In genomic region chr3:9518936-9519335, GRCm38 (mm10) we compare ENCODE assay signal across 17 mouse cellular contexts.
DNase-seq lines count a peak whose midpoint lies in the region; ATAC-seq lines count a peak whose summit lies in the region.
"Had no signal": no experiment of that assay in that cellular context is flagged by ENCODE, and none has a peak within 500 bp of the region (broad histone marks: within the 10 kb centered on the region; RNA-seq: fewer than 3 reads in every experiment).

No protein-coding gene starts in this region.

- no peaks in the 10 kb centered on the region for H3K27me3 ChIP-seq in heart, embryonic 13.5 days (replicated peaks)
- no peaks in the 10 kb centered on the region for H3K27me3 ChIP-seq in lung, embryonic 16.5 days (ENCODE audit: control insufficient read depth, insufficient read depth, low read depth, low read length)
- H3K27me3 ChIP-seq in embryonic facial prominence, embryonic 14.5 days (replicated peaks; ENCODE audit: control insufficient read depth, insufficient read depth, low read length) = no peaks in the 10 kb centered on the region
- no peaks in the 10 kb centered on the region for H3K27me3 ChIP-seq in stomach, embryonic 16.5 days (ENCODE audit: control insufficient read depth, insufficient read depth, low read length)
- H3K27me3 ChIP-seq: liver, embryonic 15.5 days; neural tube, embryonic 12.5 days had no signal

- no peak for ATAC-seq in heart, embryonic 13.5 days (ENCODE audit: extremely low read depth, insufficient number of reproducible peaks, low FRiP score, low TSS enrichment)
- ATAC-seq in lung, embryonic 16.5 days (ENCODE audit: low read depth) = no peak
- ATAC-seq in embryonic facial prominence, embryonic 14.5 days (ENCODE audit: low read depth) = no peak
- ATAC-seq in stomach, embryonic 16.5 days (ENCODE audit: insufficient read depth, low FRiP score) = no peak
- ATAC-seq: forebrain, embryonic 15.5 days had no signal

- no peak overlapping the region for H3K4me2 ChIP-seq in heart, embryonic 13.5 days
- no peak overlapping the region for H3K4me2 ChIP-seq in lung, embryonic 16.5 days (ENCODE audit: low read depth, low read length)
- no peak overlapping the region for H3K4me2 ChIP-seq in embryonic facial prominence, embryonic 14.5 days (ENCODE audit: low read depth, low read length)
- H3K4me2 ChIP-seq in stomach, embryonic 16.5 days (ENCODE audit: low read depth, low read length) = no peak overlapping the region
- H3K4me2 ChIP-seq: forebrain, embryonic 15.5 days; liver, embryonic 15.5 days; neural tube, embryonic 12.5 days had no signal

- H3K4me1 ChIP-seq in heart, embryonic 13.5 days = peaks cover 81% of the 10 kb centered on the region
- H3K4me1 ChIP-seq in lung, embryonic 16.5 days (replicated peaks; ENCODE audit: control insufficient read depth, insufficient read depth, low read length) = peaks cover 51% of the 10 kb centered on the region
- peaks cover 47% of the 10 kb centered on the region for H3K4me1 ChIP-seq in embryonic facial prominence, embryonic 14.5 days (ENCODE audit: control insufficient read depth, insufficient read depth, low read length)
- H3K4me1 ChIP-seq in stomach, embryonic 16.5 days (ENCODE audit: control insufficient read depth, insufficient read depth, low read length) = peaks cover 47% of the 10 kb centered on the region

- H3K4me3 ChIP-seq in heart, embryonic 13.5 days = no peak overlapping the region
- no peak overlapping the region for H3K4me3 ChIP-seq in lung, embryonic 16.5 days (ENCODE audit: low read length)
- H3K4me3 ChIP-seq in embryonic facial prominence, embryonic 14.5 days (ENCODE audit: low read depth, low read length) = no peak overlapping the region
- no peak overlapping the region for H3K4me3 ChIP-seq in stomach, embryonic 16.5 days (replicated peaks; ENCODE audit: low read length)
- H3K4me3 ChIP-seq: forebrain, embryonic 15.5 days; heart, adult 2 months; liver, embryonic 15.5 days; neural tube, embryonic 12.5 days had no signal

- intact Hi-C loops in heart, postnatal 14 days (cut with DNase I) = no loop called here

- H3K9ac ChIP-seq in heart, embryonic 13.5 days = no peak overlapping the region
- no peak overlapping the region for H3K9ac ChIP-seq in lung, embryonic 16.5 days (ENCODE audit: low read length)
- no peak overlapping the region for H3K9ac ChIP-seq in embryonic facial prominence, embryonic 14.5 days (ENCODE audit: low read depth, low read length)
- no peak overlapping the region for H3K9ac ChIP-seq in stomach, embryonic 16.5 days (ENCODE audit: low read length)
- H3K9ac ChIP-seq: forebrain, embryonic 15.5 days; liver, embryonic 15.5 days; neural tube, embryonic 12.5 days had no signal

- DNase-seq in heart, postnatal 14 days = no peak
- DNase-seq in lung, adult 18-20 months = no peak
- DNase-seq in embryonic facial prominence, embryonic 14.5 days (ENCODE audit: low spot score) = no peak
- no peak for DNase-seq in gastrocnemius, postnatal 10 days
- DNase-seq in spleen, adult 12 weeks (ENCODE audit: low spot score) = no peak
- DNase-seq: adrenal gland, adult 8-10 months; cerebellum, adult 2 months; heart, adult 2 months; heart, postnatal 36 days; kidney, postnatal 10 days; thymus, postnatal 25 days had no signal

- H3K9me3 ChIP-seq in heart, embryonic 13.5 days = no peaks in the 10 kb centered on the region
- no peaks in the 10 kb centered on the region for H3K9me3 ChIP-seq in lung, embryonic 16.5 days (ENCODE audit: control insufficient read depth, low read length)
- H3K9me3 ChIP-seq in embryonic facial prominence, embryonic 14.5 days (ENCODE audit: control insufficient read depth, low read length) = no peaks in the 10 kb centered on the region
- H3K9me3 ChIP-seq in stomach, embryonic 16.5 days (replicated peaks; ENCODE audit: control insufficient read depth, low read length) = no peaks in the 10 kb centered on the region
- H3K9me3 ChIP-seq: forebrain, embryonic 15.5 days; liver, embryonic 15.5 days; neural tube, embryonic 12.5 days had no signal

- 89% methylated on average over 7 of the region's 7 CpGs for WGBS in heart, embryonic 13.5 days
- 89% methylated on average over 7 of the region's 7 CpGs for WGBS in lung, embryonic 16.5 days
- WGBS in embryonic facial prominence, embryonic 14.5 days = 92% methylated on average over 7 of the region's 7 CpGs
- WGBS in stomach, embryonic 16.5 days = 92% methylated on average over 7 of the region's 7 CpGs

- no peaks in the 10 kb centered on the region for H3K36me3 ChIP-seq in heart, embryonic 13.5 days
- no peaks in the 10 kb centered on the region for H3K36me3 ChIP-seq in lung, embryonic 16.5 days (ENCODE audit: control insufficient read depth, insufficient read depth, low read length)
- no peaks in the 10 kb centered on the region for H3K36me3 ChIP-seq in embryonic facial prominence, embryonic 14.5 days (ENCODE audit: control insufficient read depth, insufficient read depth, low read length)
- no peaks in the 10 kb centered on the region for H3K36me3 ChIP-seq in stomach, embryonic 16.5 days (ENCODE audit: control insufficient read depth, insufficient read depth, low read length)
- H3K36me3 ChIP-seq: forebrain, embryonic 15.5 days; liver, embryonic 15.5 days; neural tube, embryonic 12.5 days had no signal

- peak overlapping the region; percentile 75; the same call in 1 of the 2 replicates for H3K27ac ChIP-seq in heart, embryonic 13.5 days (replicated peaks)
- peak overlapping the region; percentile 87 for H3K27ac ChIP-seq in lung, embryonic 16.5 days (ENCODE audit: low read length)
- peak overlapping the region; percentile 83 for H3K27ac ChIP-seq in embryonic facial prominence, embryonic 14.5 days (replicated peaks; ENCODE audit: low read depth, low read length)
- H3K27ac ChIP-seq in stomach, embryonic 16.5 days (ENCODE audit: low read length) = peak overlapping the region; percentile 95
- H3K27ac ChIP-seq: heart, adult 2 months; liver, embryonic 15.5 days; neural tube, embryonic 12.5 days had no signal
